Comparison of ENCODE assay signal across 27 mouse cellular contexts in genomic region chr5:55885658-55886312, GRCm38 (mm10).
A peak's percentile ranks its signal among the peaks of the same experiment; 100 is the strongest.
DNase-seq lines count a peak whose midpoint lies in the region; ATAC-seq and TF ChIP-seq lines count a peak whose summit lies in the region.
"Had no signal": no experiment of that assay in that cellular context is flagged by ENCODE, and none has a peak within 500 bp of the region (broad histone marks: within the 10 kb centered on the region; RNA-seq: fewer than 3 reads in every experiment).

No protein-coding gene starts in this region.

- no peak overlapping the region for H3K9ac ChIP-seq in hindbrain, embryonic 16.5 days (ENCODE audit: low read depth, low read length)
- no peak overlapping the region for H3K9ac ChIP-seq in midbrain, postnatal 0 days (replicated peaks; ENCODE audit: low read length, poor library complexity, severe bottlenecking)
- no peak overlapping the region for H3K9ac ChIP-seq in midbrain, embryonic 15.5 days
- H3K9ac ChIP-seq: liver, embryonic 15.5 days; neural tube, embryonic 13.5 days; stomach, embryonic 15.5 days had no signal

- no peaks in the 10 kb centered on the region for H3K9me3 ChIP-seq in hindbrain, embryonic 16.5 days (ENCODE audit: control insufficient read depth, low read length)
- H3K9me3 ChIP-seq in hindbrain, embryonic 10.5 days = no peaks in the 10 kb centered on the region
- no peaks in the 10 kb centered on the region for H3K9me3 ChIP-seq in midbrain, postnatal 0 days (ENCODE audit: low read length)
- no peaks in the 10 kb centered on the region for H3K9me3 ChIP-seq in midbrain, embryonic 15.5 days
- H3K9me3 ChIP-seq: forebrain, embryonic 10.5 days; limb, embryonic 10.5 days; liver, embryonic 15.5 days; neural tube, embryonic 13.5 days; stomach, embryonic 15.5 days had no signal

- no peaks in the 10 kb centered on the region for H3K36me3 ChIP-seq in hindbrain, embryonic 16.5 days (ENCODE audit: control insufficient read depth, insufficient read depth, low read length)
- H3K36me3 ChIP-seq in hindbrain, embryonic 10.5 days = no peaks in the 10 kb centered on the region
- H3K36me3 ChIP-seq in midbrain, postnatal 0 days (ENCODE audit: insufficient read depth, low read length) = no peaks in the 10 kb centered on the region
- H3K36me3 ChIP-seq in midbrain, embryonic 15.5 days (replicated peaks) = no peaks in the 10 kb centered on the region
- H3K36me3 ChIP-seq: embryonic facial prominence, embryonic 10.5 days; forebrain, embryonic 10.5 days; limb, embryonic 10.5 days; liver, embryonic 15.5 days; neural tube, embryonic 13.5 days; stomach, embryonic 15.5 days had no signal

- ATAC-seq in hindbrain, embryonic 16.5 days = peak; percentile 37; the same call in 1 of the 2 replicates
- ATAC-seq in midbrain, postnatal 0 days (ENCODE audit: low FRiP score) = no peak
- no peak for ATAC-seq in midbrain, embryonic 15.5 days (replicated peaks)

- no peak for TF ChIP-seq CTCF in midbrain, postnatal 0 days (IDR thresholded peaks at IDR 0.05)

- DNase-seq in hindbrain, embryonic 10.5 days (ENCODE audit: low spot score) = no peak
- DNase-seq in midbrain, postnatal 0 days (ENCODE audit: low spot score) = peak; percentile 9
- DNase-seq in cerebellum, adult 9-11 months = peak; percentile 18
- peak; percentile 22 for DNase-seq in telencephalon, adult 2 months (ENCODE audit: low read depth, low spot score)
- DNase-seq in spleen, adult 12 weeks (ENCODE audit: low spot score) = no peak
- DNase-seq in yolk sac, embryonic 10.5 days (ENCODE audit: low spot score) = no peak
- DNase-seq: adrenal gland, postnatal 36 days; gastrocnemius, postnatal 10 days; kidney, adult 2 months; liver; lung, postnatal 4 days; midbrain, embryonic 14.5 days; retina, postnatal 1 day; right cerebral cortex, postnatal 4 days; thymus, adult 2 months; thymus, postnatal 4 days had no signal

- H3K27ac ChIP-seq in hindbrain, embryonic 16.5 days (ENCODE audit: low read depth, low read length) = no peak overlapping the region
- no peak overlapping the region for H3K27ac ChIP-seq in hindbrain, embryonic 10.5 days
- H3K27ac ChIP-seq in midbrain, postnatal 0 days (ENCODE audit: low read depth, low read length) = no peak overlapping the region
- no peak overlapping the region for H3K27ac ChIP-seq in midbrain, embryonic 15.5 days
- H3K27ac ChIP-seq: embryonic facial prominence, embryonic 10.5 days; forebrain, embryonic 10.5 days; kidney, postnatal 0 days; limb, embryonic 10.5 days; liver, embryonic 15.5 days; neural tube, embryonic 13.5 days; stomach, embryonic 15.5 days had no signal

- no peaks in the 10 kb centered on the region for H3K27me3 ChIP-seq in hindbrain, embryonic 16.5 days (replicated peaks; ENCODE audit: control insufficient read depth, insufficient read depth, low read length)
- H3K27me3 ChIP-seq in hindbrain, embryonic 10.5 days (ENCODE audit: insufficient read depth, poor library complexity, severe bottlenecking) = no peaks in the 10 kb centered on the region
- no peaks in the 10 kb centered on the region for H3K27me3 ChIP-seq in midbrain, postnatal 0 days (ENCODE audit: insufficient read depth, low read length)
- H3K27me3 ChIP-seq in midbrain, embryonic 15.5 days (replicated peaks) = no peaks in the 10 kb centered on the region
- H3K27me3 ChIP-seq: liver, embryonic 15.5 days; neural tube, embryonic 13.5 days; stomach, embryonic 15.5 days had no signal

- no peak overlapping the region for H3K4me3 ChIP-seq in hindbrain, embryonic 16.5 days (ENCODE audit: low read length)
- H3K4me3 ChIP-seq in hindbrain, embryonic 10.5 days = no peak overlapping the region
- no peak overlapping the region for H3K4me3 ChIP-seq in midbrain, postnatal 0 days (ENCODE audit: low read depth, low read length)
- H3K4me3 ChIP-seq in midbrain, embryonic 15.5 days = no peak overlapping the region
- H3K4me3 ChIP-seq: embryonic facial prominence, embryonic 10.5 days; forebrain, embryonic 10.5 days; limb, embryonic 10.5 days; liver, embryonic 15.5 days; myocyte; neural tube, embryonic 13.5 days; stomach, embryonic 15.5 days had no signal

- no peaks in the 10 kb centered on the region for H3K4me1 ChIP-seq in hindbrain, embryonic 16.5 days (ENCODE audit: control insufficient read depth, insufficient read depth, low read depth, low read length)
- no peaks in the 10 kb centered on the region for H3K4me1 ChIP-seq in hindbrain, embryonic 10.5 days (replicated peaks)
- H3K4me1 ChIP-seq in midbrain, postnatal 0 days (ENCODE audit: insufficient read depth, low read length) = no peaks in the 10 kb centered on the region
- H3K4me1 ChIP-seq in midbrain, embryonic 15.5 days = no peaks in the 10 kb centered on the region
- H3K4me1 ChIP-seq: embryonic facial prominence, embryonic 10.5 days; forebrain, embryonic 10.5 days; limb, embryonic 10.5 days; liver, embryonic 15.5 days; neural tube, embryonic 13.5 days; stomach, embryonic 15.5 days had no signal

- WGBS in hindbrain, embryonic 16.5 days = 44% methylated on average over 8 of the region's 8 CpGs
- WGBS in hindbrain, embryonic 10.5 days = 53% methylated on average over 8 of the region's 8 CpGs
- 49% methylated on average over 8 of the region's 8 CpGs for WGBS in midbrain, postnatal 0 days
- WGBS in midbrain, embryonic 15.5 days = 40% methylated on average over 8 of the region's 8 CpGs

- H3K4me2 ChIP-seq in hindbrain, embryonic 16.5 days (ENCODE audit: low read length) = no peak overlapping the region
- H3K4me2 ChIP-seq in midbrain, postnatal 0 days (ENCODE audit: low read depth, low read length, poor library complexity, severe bottlenecking) = no peak overlapping the region
- no peak overlapping the region for H3K4me2 ChIP-seq in midbrain, embryonic 15.5 days
- H3K4me2 ChIP-seq: heart, embryonic 11.5 days; liver, embryonic 15.5 days; neural tube, embryonic 13.5 days; stomach, embryonic 15.5 days had no signal

Comparison
In these comparisons a context has a peak if more than half of its experiments do, and no peak if none do; other contexts are left out.
1. DNase-seq: peak in midbrain, postnatal 0 days (single experiment), cerebellum, adult 9-11 months (single experiment) and telencephalon, adult 2 months (single experiment); none in hindbrain, embryonic 10.5 days (single experiment), spleen, adult 12 weeks (single experiment) and yolk sac, embryonic 10.5 days (single experiment).